Mouse (Mus musculus) forebrain, embryonic 15.5 days (tissue): ENCODE data around the gene Chn2. TPM values are rescaled to one million over a fixed set of nuclear protein-coding genes. Genes with fewer than 3 reads are reported as not detected.
A peak's percentile ranks its signal among the peaks of the same experiment; 100 is the strongest.

Experiments
- ATAC-seq: fragments of 200-750 bp; cut with Nextera tagmentation; replicated peaks from 2 replicates; pipeline ENCODE4 v1.8.0; 2017; ENCODE audit warnings: mild to moderate bottlenecking, moderate TSS enrichment, moderate library complexity
- H3K27ac ChIP-seq: fragments of 300-500 bp; sonication (generic); replicated peaks from 2 replicates; pipeline ENCODE4 v1.5.1; 2015; ENCODE audit warnings: mild to moderate bottlenecking, inconsistent platforms
- H3K27me3 ChIP-seq: fragments of 300-500 bp; sonication (generic); 2 replicates; pipeline ENCODE4 v1.6.1; 2015; ENCODE audit warnings: inconsistent platforms
- H3K36me3 ChIP-seq: fragments of 300-500 bp; sonication (generic); 2 replicates; pipeline ENCODE4 v1.6.1; 2015; ENCODE audit warnings: mild to moderate bottlenecking, inconsistent platforms
- H3K4me1 ChIP-seq: fragments of 300-500 bp; sonication (generic); 2 replicates; pipeline ENCODE4 v1.6.1; 2015; ENCODE audit warnings: inconsistent platforms
- H3K4me2 ChIP-seq: fragments of 300-500 bp; sonication (generic); replicated peaks from 2 replicates; pipeline ENCODE4 v1.6.1; 2015; ENCODE audit warnings: mild to moderate bottlenecking, inconsistent platforms
- H3K4me3 ChIP-seq: fragments of 300-500 bp; sonication (generic); 2 replicates; pipeline ENCODE4 v1.5.1; 2015; ENCODE audit warnings: mild to moderate bottlenecking, inconsistent platforms
- H3K9ac ChIP-seq: fragments of 300-500 bp; sonication (generic); replicated peaks from 2 replicates; pipeline ENCODE4 v1.6.1; 2015; ENCODE audit warnings: mild to moderate bottlenecking, inconsistent platforms
- H3K9me3 ChIP-seq: fragments of 300-500 bp; sonication (generic); 2 replicates; pipeline ENCODE4 v1.6.1; 2016; ENCODE audit warnings: inconsistent platforms
- WGBS: fragments of 180-500 bp; shearing (Covaris S2); methylation state at CpG from one replicate; pipeline ENCODE4 v1.1.7; 2015; ENCODE audit warnings: mixed read lengths; 5-methylcytosine and 5-hydroxymethylcytosine counted together
- polyA plus RNA-seq: library from polyadenylated mRNA; unstranded; fragments of >200 nt; fragmentation: Nextera tagmentation; extraction: Ambion mirVana; gene quantifications from 2 replicates; pipeline ENCODE4 v1.2.1, GENCODE M21; 2015

Chn2 gene
- polyA plus RNA-seq, 1 experiment from 2014 or later: 46.2 TPM

DNA sequence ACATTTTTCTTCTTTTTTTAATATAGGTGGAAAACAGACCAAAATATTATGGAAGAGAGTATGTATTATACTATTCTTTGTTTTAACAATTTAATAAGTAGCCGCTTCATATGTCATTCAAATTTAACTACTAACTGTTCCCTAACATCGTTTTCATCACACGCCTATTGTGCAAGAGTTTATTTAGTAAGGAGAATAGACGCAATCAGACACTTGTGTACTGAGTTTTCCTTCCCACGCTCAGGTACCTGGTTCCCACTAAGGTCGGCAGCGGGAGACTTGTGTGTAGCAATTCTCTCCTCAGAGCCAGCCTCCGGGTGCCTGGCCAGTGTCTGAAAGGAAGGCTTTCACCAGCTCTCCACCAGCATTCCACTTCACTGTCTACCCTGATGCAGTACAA, 176.3 kb downstream of the Chn2 start:
- 0 out of 2 replicates have a peak, but pooled peaks cover 3% of the 10 kb centered on the region for H3K4me1 ChIP-seq
- no peaks in the 10 kb centered on the region for H3K9me3 ChIP-seq
- no peak overlapping the region for H3K27ac ChIP-seq
- WGBS: 80% methylated on average over 8 of the region's 8 CpGs
- no peak overlapping the region for H3K4me2 ChIP-seq
- H3K36me3 ChIP-seq: peaks cover 10% of the 10 kb centered on the region; the same call in 1 of the 2 replicates
- ATAC-seq: no peak
- no peak overlapping the region for H3K9ac ChIP-seq
- no peak overlapping the region for H3K4me3 ChIP-seq
- H3K27me3 ChIP-seq: no peaks in the 10 kb centered on the region

DNA sequence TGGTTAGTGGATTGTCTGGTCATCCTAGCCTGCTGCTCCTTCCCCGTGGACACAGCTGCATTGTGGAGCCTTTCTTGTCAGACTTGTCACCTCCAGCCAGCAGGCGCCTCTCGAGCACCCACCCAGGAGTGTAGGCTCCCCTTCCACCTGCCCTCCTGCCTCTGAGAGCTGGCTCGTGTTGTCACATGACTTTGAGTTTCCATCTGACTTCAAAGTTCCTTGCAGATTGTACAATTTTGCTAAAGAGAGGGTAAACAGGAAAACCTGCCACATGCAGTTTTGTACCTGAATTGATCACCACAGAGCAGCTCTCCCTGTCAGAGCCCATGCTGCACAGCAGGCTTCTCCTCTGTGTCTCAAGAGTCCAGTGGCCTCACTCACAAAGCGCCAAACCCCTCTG, 177.2 kb downstream of the Chn2 start:
- 90% methylated on average over 5 of the region's 5 CpGs for WGBS
- H3K9ac ChIP-seq: no peak overlapping the region
- no peak overlapping the region for H3K4me3 ChIP-seq
- H3K36me3 ChIP-seq: peaks cover 12% of the 10 kb centered on the region; the same call in 1 of the 2 replicates
- no peak overlapping the region for H3K4me2 ChIP-seq
- H3K4me1 ChIP-seq: no peaks in the 10 kb centered on the region
- no peak overlapping the region for H3K27ac ChIP-seq
- no peaks in the 10 kb centered on the region for H3K9me3 ChIP-seq
- no peaks in the 10 kb centered on the region for H3K27me3 ChIP-seq
- ATAC-seq: no peak

DNA sequence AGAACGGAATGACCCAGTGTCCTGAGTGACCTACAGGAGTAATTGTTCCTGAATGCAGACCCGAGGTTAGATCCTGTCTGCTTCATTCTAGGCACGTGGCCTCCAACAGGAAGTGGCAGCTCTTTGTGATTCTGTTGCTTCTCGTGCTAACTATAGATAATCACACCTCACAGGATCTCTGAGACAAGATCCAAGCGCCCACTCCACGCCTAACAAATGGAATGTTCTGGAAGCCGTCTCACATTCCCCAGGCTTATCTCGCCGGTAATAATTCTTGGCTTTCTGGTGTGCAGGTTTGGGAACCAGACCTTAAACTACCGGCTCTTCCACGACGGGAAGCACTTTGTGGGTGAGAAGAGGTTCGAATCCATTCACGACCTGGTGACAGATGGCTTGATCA, 180.8 kb downstream of the Chn2 start:
- no peak for ATAC-seq
- Histone ChIP-seq H3K4me3 (no peak overlapping the region), H3K27me3 (no peaks in the 10 kb centered on the region), H3K9me3 (no peaks in the 10 kb centered on the region), H3K4me1 (0 out of 2 replicates have a peak, but pooled peaks cover 3% of the 10 kb centered on the region), H3K36me3 (peaks cover 12% of the 10 kb centered on the region; the same call in 1 of the 2 replicates), H3K27ac (no peak overlapping the region), H3K4me2 (no peak overlapping the region), H3K9ac (no peak overlapping the region)
- WGBS: 92% methylated on average over 14 of the region's 14 CpGs

DNA sequence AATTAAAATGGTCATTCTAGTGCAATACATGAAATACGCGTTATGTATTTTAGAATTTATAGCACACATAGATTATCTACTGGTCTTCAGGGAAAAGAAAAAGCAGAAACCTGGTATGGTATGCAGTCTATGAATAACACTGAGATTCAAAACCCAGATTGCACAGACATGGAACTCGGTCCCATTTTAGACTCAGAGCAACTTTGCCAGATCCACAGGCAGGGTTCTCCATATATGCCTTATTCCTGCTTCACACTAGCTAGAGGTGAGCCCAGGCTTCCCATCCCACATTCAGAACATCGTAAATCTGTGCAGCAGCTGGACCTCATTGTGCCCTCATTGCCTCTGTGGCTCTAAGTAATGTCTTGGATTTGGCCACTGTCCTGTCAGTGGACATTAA, 184.2 kb downstream of the Chn2 start:
- ATAC-seq: no peak
- no peak overlapping the region for H3K4me2 ChIP-seq
- 93% methylated on average over 4 of the region's 4 CpGs for WGBS
- no peak overlapping the region for H3K4me3 ChIP-seq
- no peaks in the 10 kb centered on the region for H3K9me3 ChIP-seq
- no peak overlapping the region for H3K27ac ChIP-seq
- no peak overlapping the region for H3K9ac ChIP-seq
- no peaks in the 10 kb centered on the region for H3K27me3 ChIP-seq
- 0 out of 2 replicates have a peak, but pooled peaks cover 3% of the 10 kb centered on the region for H3K4me1 ChIP-seq
- H3K36me3 ChIP-seq: peaks cover 10% of the 10 kb centered on the region; the same call in 1 of the 2 replicates

DNA sequence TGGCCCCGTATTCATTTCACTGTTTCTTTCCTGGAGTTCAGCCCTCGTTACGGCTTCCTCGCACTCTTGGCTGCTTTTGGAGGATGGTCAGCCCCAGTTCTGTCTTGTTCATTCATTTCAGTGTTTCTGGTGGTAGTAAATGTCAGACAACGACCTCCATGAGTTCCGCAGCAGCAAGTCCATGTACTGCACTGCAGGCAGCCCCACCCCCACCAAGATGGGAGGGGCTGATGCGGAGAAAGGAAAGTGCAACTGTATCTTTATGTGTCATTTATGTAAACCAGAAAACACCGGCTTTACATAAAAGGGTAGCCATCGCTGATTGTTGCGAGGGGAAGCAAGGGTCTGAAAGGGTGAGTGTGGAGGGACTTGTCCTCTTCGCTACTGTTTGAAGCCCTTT, 185.0 kb downstream of the Chn2 start:
- no peaks in the 10 kb centered on the region for H3K27me3 ChIP-seq
- ATAC-seq: no peak
- H3K4me3 ChIP-seq: no peak overlapping the region
- H3K27ac ChIP-seq: no peak overlapping the region
- no peaks in the 10 kb centered on the region for H3K9me3 ChIP-seq
- H3K36me3 ChIP-seq: peaks cover 7% of the 10 kb centered on the region; the same call in 1 of the 2 replicates
- H3K4me2 ChIP-seq: no peak overlapping the region
- H3K9ac ChIP-seq: no peak overlapping the region
- WGBS: 52% methylated on average over 11 of the region's 11 CpGs
- 0 out of 2 replicates have a peak, but pooled peaks cover 3% of the 10 kb centered on the region for H3K4me1 ChIP-seq

DNA sequence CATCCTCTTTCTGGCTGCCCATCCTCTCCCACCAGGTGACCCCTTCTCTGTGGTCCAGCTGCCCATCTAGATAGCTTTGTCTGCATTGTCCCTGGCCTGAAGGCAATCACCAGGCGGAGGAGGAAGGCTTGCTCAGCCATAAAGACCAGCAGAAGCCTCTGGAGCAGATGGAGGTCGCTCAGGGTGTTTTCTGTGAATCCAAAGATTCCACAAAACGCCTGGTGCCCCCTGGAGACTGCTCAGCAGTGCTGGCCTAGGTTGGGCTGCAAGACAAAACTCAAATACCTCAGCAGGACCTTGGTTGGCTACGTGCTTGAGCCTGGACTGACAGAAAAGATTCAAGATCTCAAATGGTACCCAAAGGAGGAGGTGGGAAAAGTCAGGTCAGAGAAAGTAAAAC, 186.0 kb downstream of the Chn2 start:
- no peak for ATAC-seq
- no peak overlapping the region for H3K4me3 ChIP-seq
- WGBS: 42% methylated on average over 4 of the region's 4 CpGs
- no peak overlapping the region for H3K4me2 ChIP-seq
- no peaks in the 10 kb centered on the region for H3K27me3 ChIP-seq
- H3K9ac ChIP-seq: no peak overlapping the region
- H3K36me3 ChIP-seq: peaks cover 6% of the 10 kb centered on the region; the same call in 1 of the 2 replicates
- no peaks in the 10 kb centered on the region for H3K9me3 ChIP-seq
- H3K4me1 ChIP-seq: 0 out of 2 replicates have a peak, but pooled peaks cover 3% of the 10 kb centered on the region
- H3K27ac ChIP-seq: no peak overlapping the region

DNA sequence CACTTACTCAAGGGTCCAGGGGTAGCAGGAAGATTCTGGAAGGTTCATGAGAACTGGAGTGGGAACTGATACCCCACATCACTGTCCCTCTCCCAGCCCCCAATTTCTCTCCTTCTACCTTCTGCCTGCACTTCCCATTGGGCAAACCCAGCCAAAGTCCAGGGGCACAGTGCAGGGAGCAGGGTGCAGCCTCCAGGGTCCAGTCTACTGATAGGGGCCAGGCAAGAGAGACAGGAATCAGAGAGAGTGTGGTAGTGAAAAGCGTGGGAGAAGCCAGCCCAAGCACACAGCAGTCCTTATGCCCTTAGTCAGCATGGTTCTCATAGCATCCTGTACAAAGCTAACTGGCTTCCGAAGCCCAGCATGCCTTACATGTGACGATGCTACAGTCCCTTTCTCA, 187.7 kb downstream of the Chn2 start:
- ATAC-seq: no peak
- no peak overlapping the region for H3K9ac ChIP-seq
- no peak overlapping the region for H3K4me2 ChIP-seq
- no peak overlapping the region for H3K4me3 ChIP-seq
- no peaks in the 10 kb centered on the region for H3K27me3 ChIP-seq
- H3K36me3 ChIP-seq: no peaks in the 10 kb centered on the region
- H3K27ac ChIP-seq: no peak overlapping the region
- H3K9me3 ChIP-seq: no peaks in the 10 kb centered on the region
- 0 out of 2 replicates have a peak, but pooled peaks cover 3% of the 10 kb centered on the region for H3K4me1 ChIP-seq
- 84% methylated on average over 3 of the region's 3 CpGs for WGBS

DNA sequence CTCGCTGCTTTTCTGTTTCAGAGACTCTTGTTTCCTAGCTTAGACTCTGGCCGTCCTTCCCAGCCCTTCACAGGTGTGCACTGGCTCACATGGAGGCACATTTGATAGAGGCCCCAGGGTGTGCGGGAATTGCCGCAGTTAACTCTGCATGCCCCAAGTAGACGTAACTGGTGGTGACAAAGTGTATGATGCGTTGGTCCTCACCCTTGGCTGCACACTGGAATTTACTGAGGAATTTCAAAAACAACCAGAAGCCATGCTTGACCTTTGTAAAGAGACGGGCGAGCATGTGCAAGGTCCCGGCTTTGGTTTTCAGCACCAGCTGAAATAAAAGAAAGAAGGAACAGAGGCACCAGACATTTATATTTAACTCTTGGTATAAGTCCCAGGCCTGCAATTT, 189.1 kb downstream of the Chn2 start:
- 55% methylated on average over 9 of the region's 9 CpGs for WGBS
- Histone ChIP-seq H3K9me3 (no peaks in the 10 kb centered on the region), H3K9ac (no peak overlapping the region), H3K4me3 (no peak overlapping the region), H3K36me3 (no peaks in the 10 kb centered on the region), H3K4me1 (0 out of 2 replicates have a peak, but pooled peaks cover 3% of the 10 kb centered on the region), H3K4me2 (no peak overlapping the region), H3K27ac (no peak overlapping the region), H3K27me3 (no peaks in the 10 kb centered on the region)
- ATAC-seq: no peak

DNA sequence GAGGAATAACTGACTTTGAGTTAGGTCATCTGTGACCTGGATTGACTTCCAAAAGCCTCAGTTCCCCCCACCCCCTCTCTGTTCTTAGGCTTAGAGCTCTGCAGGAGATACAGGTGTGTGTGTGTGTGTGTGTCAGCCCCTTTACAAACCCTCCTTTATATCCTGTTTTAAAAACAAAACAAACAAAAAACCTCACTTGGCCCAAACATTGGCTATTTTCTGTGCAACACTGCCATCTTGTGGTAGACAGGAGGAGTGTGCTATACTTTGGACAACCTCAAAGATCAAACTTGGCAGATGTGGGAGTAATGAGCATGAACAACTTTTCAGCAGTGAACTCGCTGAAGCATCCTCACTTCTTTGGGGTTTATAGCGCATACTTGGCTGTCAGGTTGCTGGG, 189.5 kb downstream of the Chn2 start:
- H3K4me3 ChIP-seq: no peak overlapping the region
- H3K36me3 ChIP-seq: no peaks in the 10 kb centered on the region
- H3K4me2 ChIP-seq: no peak overlapping the region
- 0 out of 2 replicates have a peak, but pooled peaks cover 3% of the 10 kb centered on the region for H3K4me1 ChIP-seq
- no peaks in the 10 kb centered on the region for H3K9me3 ChIP-seq
- H3K27ac ChIP-seq: no peak overlapping the region
- peak; percentile 61 for ATAC-seq
- H3K27me3 ChIP-seq: no peaks in the 10 kb centered on the region
- H3K9ac ChIP-seq: no peak overlapping the region
- WGBS: 4% methylated on average over 2 of the region's 2 CpGs

DNA sequence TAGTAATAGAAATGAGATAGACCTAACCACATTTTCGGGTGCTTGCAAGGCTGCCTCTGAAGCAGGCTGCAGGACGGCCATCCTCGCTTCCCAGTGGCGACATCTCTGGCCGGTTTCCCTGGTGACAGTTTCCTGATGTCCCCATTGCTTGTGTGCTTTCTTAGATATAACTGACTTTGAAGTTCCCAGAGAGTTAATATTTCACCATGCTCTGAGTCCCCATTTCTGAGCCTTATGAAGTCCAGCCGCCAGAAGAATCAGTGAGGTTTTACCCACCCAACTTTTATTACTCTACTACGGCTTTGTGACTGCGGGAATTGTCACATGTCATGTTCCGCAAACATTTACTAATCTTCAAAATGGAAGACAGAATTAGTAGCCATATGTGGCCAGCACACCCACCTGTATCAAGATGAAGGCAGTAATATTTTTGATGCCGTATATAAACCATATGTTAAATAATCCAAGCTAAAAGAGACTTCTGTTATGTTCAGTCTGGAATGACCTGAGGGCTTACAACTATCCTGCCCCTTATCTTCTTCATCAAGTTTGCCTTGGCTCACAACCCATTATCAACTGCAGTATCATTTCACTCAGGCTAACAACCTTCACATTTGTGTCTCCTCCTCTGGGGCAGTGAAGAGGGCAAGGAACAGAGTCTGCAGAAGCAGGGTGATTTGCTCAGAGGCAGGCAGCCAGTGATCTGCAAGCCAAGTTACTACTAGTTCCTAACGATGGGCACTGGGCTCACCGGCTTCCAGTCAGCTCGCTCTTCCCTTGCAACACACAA, 192.6 kb downstream of the Chn2 start:
- H3K9ac ChIP-seq: no peak overlapping the region
- 81% methylated on average over 13 of the region's 13 CpGs for WGBS
- no peaks in the 10 kb centered on the region for H3K36me3 ChIP-seq
- H3K4me3 ChIP-seq: no peak overlapping the region
- H3K27ac ChIP-seq: no peak overlapping the region
- no peaks in the 10 kb centered on the region for H3K9me3 ChIP-seq
- H3K27me3 ChIP-seq: no peaks in the 10 kb centered on the region
- no peak for ATAC-seq
- no peaks in the 10 kb centered on the region for H3K4me1 ChIP-seq
- no peak overlapping the region for H3K4me2 ChIP-seq

DNA sequence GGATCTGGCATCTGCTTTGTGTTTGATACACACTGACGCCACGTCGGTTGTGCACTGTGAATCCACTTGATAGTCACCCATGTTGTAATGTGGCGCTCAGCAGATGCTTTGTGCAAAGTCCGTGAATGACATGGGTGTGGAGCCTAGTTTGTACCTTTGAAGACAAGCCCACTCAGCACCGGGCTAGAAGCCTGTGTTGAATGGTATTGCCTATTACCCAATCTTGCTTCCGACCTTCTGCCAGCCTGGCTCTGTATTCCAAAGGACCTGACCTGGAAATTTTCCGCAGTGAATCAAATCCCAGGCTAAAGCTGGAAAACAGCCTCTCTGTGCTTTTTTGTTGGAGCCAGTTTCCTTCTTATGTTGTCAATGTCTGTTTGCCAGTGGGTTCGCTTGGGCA, 197.1 kb downstream of the Chn2 start:
- Histone ChIP-seq H3K9ac (no peak overlapping the region), H3K9me3 (no peaks in the 10 kb centered on the region), H3K4me3 (no peak overlapping the region), H3K36me3 (peaks cover 4% of the 10 kb centered on the region; the same call in 1 of the 2 replicates), H3K27me3 (no peaks in the 10 kb centered on the region), H3K27ac (no peak overlapping the region), H3K4me1 (no peaks in the 10 kb centered on the region), H3K4me2 (no peak overlapping the region)
- no peak for ATAC-seq
- 89% methylated on average over 9 of the region's 9 CpGs for WGBS

DNA sequence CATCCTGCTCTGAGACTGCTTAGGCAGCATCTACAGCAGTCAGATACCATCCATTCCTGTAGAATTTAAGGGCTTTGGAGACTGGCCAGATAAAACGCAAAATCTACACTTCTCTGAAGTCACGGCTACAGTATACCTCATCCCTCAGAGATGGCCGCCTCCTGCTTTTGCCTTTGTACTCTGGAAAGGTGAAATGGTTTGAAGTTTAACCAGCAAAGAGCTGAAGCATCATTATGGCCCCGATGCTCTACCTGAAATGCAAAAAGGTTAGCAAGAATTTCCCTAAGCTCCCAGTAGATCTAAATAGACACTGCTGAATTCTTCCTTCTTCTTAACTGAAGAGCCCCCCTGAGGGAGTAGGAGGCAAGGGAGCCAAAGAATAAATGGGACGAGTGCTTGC, 202.4 kb downstream of the Chn2 start:
- Histone ChIP-seq H3K36me3 (peaks cover 4% of the 10 kb centered on the region; the same call in 1 of the 2 replicates), H3K27me3 (no peaks in the 10 kb centered on the region), H3K9ac (no peak overlapping the region), H3K9me3 (no peaks in the 10 kb centered on the region), H3K4me2 (no peak overlapping the region), H3K4me3 (no peak overlapping the region), H3K27ac (no peak overlapping the region), H3K4me1 (no peaks in the 10 kb centered on the region)
- WGBS: 77% methylated on average over 5 of the region's 5 CpGs
- ATAC-seq: no peak
